Mouse (Mus musculus) cortical plate, adult 2 months (tissue): ENCODE measurements around the gene Cd19.

Source experiments
- CTCF ChIP-seq: fragments of 200-500 bp; IDR thresholded peaks from 2 replicates; pipeline ENCODE4 v1.5.1; 2011; ENCODE audit warnings: mild to moderate bottlenecking, control low read depth, low read length; ENCODE audit not compliant: insufficient read depth; ENCODE audit errors: extremely low read depth
- POLR2A ChIP-seq: fragments of 200-500 bp; IDR thresholded peaks from 2 replicates; pipeline ENCODE4 v1.6.1; 2011; ENCODE audit warnings: mild to moderate bottlenecking, low read length, control low read depth; ENCODE audit not compliant: insufficient read depth; ENCODE audit errors: extremely low read depth

GRCm38 (mm10) chr7:126430167-126430566, 15.5 kb upstream of the Cd19 start:
- TF ChIP-seq POLR2A (no peak), CTCF (no peak)
